ENCODE assay signal across 8 mouse cellular contexts in genomic region chr16:16262436-16262835, GRCm38 (mm10).
"Had no signal": no experiment of that assay in that cellular context is flagged by ENCODE, and none has a peak within 500 bp of the region (broad histone marks: within the 10 kb centered on the region; RNA-seq: fewer than 3 reads in every experiment).

No protein-coding gene starts in this region.

- DNase-seq: kidney, adult 8-10 months; kidney, postnatal 25 days; layer of hippocampus, postnatal 36 days; liver; liver, embryonic 13.5 days; liver, postnatal 0 days; retina, postnatal 1 day; thymus, postnatal 4 days had no signal
